Mouse (Mus musculus): Measurements from ENCODE around the gene Edar. TPM values are rescaled to one million over a fixed set of nuclear protein-coding genes. Genes with fewer than 3 reads are reported as not detected.

The Edar gene
- polyA plus RNA-seq, 1 experiment = 0.55 TPM

- TF ChIP-seq CTCF (IDR thresholded peaks at IDR 0.05; ENCODE audit: control insufficient read depth, insufficient read depth, low read length) (no peak), POLR2A (IDR thresholded peaks at IDR 0.05; ENCODE audit: borderline replicate concordance, control insufficient read depth, low read depth, low read length) (no peak)
- WGBS = 25% methylated on average over 2 of the region's 2 CpGs
These were observed 17.7 kb downstream of the Edar start for GRCm38 (mm10) chr10:58657731-58658130.

DNA sequence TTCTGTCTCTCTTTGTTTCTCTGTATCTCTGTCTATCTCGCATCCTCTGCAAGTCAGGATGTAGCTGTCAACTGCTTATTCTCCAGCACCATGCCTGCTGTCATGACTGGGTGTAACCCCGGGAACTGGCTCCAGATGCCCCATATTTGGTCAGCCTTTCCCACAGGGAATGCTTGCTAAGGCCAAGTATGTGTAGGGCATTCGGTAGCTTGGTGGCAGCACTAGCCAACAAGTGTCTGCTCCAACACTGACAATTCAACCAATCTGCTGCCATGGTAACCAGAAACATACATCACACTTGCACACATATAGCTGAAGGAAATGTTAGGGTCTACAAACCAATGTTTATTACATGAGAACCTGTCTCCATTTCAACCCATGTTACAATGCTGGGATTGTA is 21.8 kb downstream of the Edar start:
- TF ChIP-seq POLR2A (IDR thresholded peaks at IDR 0.05; ENCODE audit: borderline replicate concordance, control insufficient read depth, low read depth, low read length) = no peak
- TF ChIP-seq CTCF (IDR thresholded peaks at IDR 0.05; ENCODE audit: control insufficient read depth, insufficient read depth, low read length) = no peak
- WGBS = 77% methylated on average over 3 of the region's 3 CpGs
- Histone ChIP-seq H3K4me1 (ENCODE audit: control insufficient read depth, insufficient read depth, low read length) (no peaks in the 10 kb centered on the region; the same call in 1 of the 2 replicates), H3K27ac (ENCODE audit: control insufficient read depth, insufficient read depth, low read depth, low read length, poor library complexity) (no peak overlapping the region), H3K4me3 (replicated peaks; ENCODE audit: control insufficient read depth, low read depth, low read length) (no peak overlapping the region)

More at GRCm38 (mm10) chr10:58657731-58658130, 17.7 kb downstream of the Edar start:
- Histone ChIP-seq H3K4me1 (ENCODE audit: control insufficient read depth, insufficient read depth, low read length) (no peaks in the 10 kb centered on the region), H3K4me3 (replicated peaks; ENCODE audit: control insufficient read depth, low read depth, low read length) (no peak overlapping the region), H3K27ac (ENCODE audit: control insufficient read depth, insufficient read depth, low read depth, low read length, poor library complexity) (no peak overlapping the region)

GRCm38 (mm10) chr10:58652418-58653394 is 22.7 kb downstream of the Edar start:
- TF ChIP-seq POLR2A (IDR thresholded peaks at IDR 0.05; ENCODE audit: borderline replicate concordance, control insufficient read depth, low read depth, low read length) (no peak), CTCF (IDR thresholded peaks at IDR 0.05; ENCODE audit: control insufficient read depth, insufficient read depth, low read length) (no peak)
- no peak overlapping the region for H3K4me3 ChIP-seq (replicated peaks; ENCODE audit: control insufficient read depth, low read depth, low read length)
- H3K27ac ChIP-seq (ENCODE audit: control insufficient read depth, insufficient read depth, low read depth, low read length, poor library complexity) = no peak overlapping the region
- H3K4me1 ChIP-seq (ENCODE audit: control insufficient read depth, insufficient read depth, low read length) = no peaks in the 10 kb centered on the region; the same call in 1 of the 2 replicates
- WGBS = 36% methylated on average over 10 of the region's 10 CpGs

DNA sequence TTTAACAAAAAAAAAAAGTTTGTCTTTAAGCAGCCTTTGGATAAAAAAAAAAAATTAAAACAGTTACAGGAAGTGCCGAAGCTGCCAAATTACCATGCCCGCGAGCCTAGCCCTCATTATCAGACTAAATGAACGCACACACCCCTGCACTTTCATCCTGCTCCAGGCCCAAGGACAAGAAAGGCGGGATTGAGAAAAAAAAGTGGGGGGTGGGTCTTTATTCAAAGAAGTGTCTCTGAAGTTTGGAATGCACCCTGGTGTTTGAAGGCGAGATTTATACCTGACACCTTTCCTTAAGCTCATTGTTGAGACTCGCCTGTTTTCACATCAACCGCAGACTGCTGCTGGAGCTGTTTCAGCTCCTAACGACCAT is 23.4 kb downstream of the Edar start:
- WGBS = 2% methylated on average over 9 of the region's 9 CpGs
- H3K4me1 ChIP-seq (ENCODE audit: control insufficient read depth, insufficient read depth, low read length) = no peaks in the 10 kb centered on the region; the same call in 1 of the 2 replicates
- H3K4me3 ChIP-seq (replicated peaks; ENCODE audit: control insufficient read depth, low read depth, low read length) = no peak overlapping the region
- TF ChIP-seq POLR2A (IDR thresholded peaks at IDR 0.05; ENCODE audit: borderline replicate concordance, control insufficient read depth, low read depth, low read length) (no peak), CTCF (IDR thresholded peaks at IDR 0.05; ENCODE audit: control insufficient read depth, insufficient read depth, low read length) (no peak)
- H3K27ac ChIP-seq (ENCODE audit: control insufficient read depth, insufficient read depth, low read depth, low read length, poor library complexity) = no peak overlapping the region

- TF ChIP-seq CTCF (IDR thresholded peaks at IDR 0.05; ENCODE audit: control insufficient read depth, insufficient read depth, low read length) = no peak
- no peak for TF ChIP-seq POLR2A (IDR thresholded peaks at IDR 0.05; ENCODE audit: borderline replicate concordance, control insufficient read depth, low read depth, low read length)
These were observed 24.0 kb downstream of the Edar start for GRCm38 (mm10) chr10:58651270-58652042.

DNA sequence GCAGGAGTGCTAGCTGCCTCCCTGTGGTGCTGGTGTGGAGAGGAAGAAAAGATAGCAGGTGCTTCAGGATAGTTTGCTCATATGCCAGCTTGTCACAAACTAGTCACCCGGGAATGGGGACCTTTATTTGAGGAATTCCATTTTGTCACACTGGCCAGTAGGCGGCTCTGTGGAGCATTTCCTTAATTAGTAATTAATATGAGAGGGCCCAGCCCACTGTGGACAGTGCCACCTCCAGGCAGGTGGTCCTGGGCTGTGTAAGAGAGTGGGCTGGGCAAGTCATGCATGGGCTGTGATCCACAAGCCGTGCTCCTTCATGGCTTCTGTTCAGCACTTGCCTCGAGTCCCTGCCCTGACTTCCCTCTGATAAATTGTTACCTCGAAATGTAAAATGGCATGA is 26.7 kb downstream of the Edar start:
- Histone ChIP-seq H3K4me1 (ENCODE audit: control insufficient read depth, insufficient read depth, low read length) (no peaks in the 10 kb centered on the region; the same call in 1 of the 2 replicates), H3K27ac (ENCODE audit: control insufficient read depth, insufficient read depth, low read depth, low read length, poor library complexity) (no peak overlapping the region), H3K4me3 (replicated peaks; ENCODE audit: control insufficient read depth, low read depth, low read length) (no peak overlapping the region)
- 69% methylated on average over 5 of the region's 5 CpGs for WGBS
- TF ChIP-seq POLR2A (IDR thresholded peaks at IDR 0.05; ENCODE audit: borderline replicate concordance, control insufficient read depth, low read depth, low read length) (no peak), CTCF (IDR thresholded peaks at IDR 0.05; ENCODE audit: control insufficient read depth, insufficient read depth, low read length) (no peak)

More at GRCm38 (mm10) chr10:58651270-58652042, 24.0 kb downstream of the Edar start:
- 8% methylated on average over 22 of the region's 22 CpGs for WGBS
- no peak overlapping the region for H3K27ac ChIP-seq (ENCODE audit: control insufficient read depth, insufficient read depth, low read depth, low read length, poor library complexity)
- no peaks in the 10 kb centered on the region; the same call in 1 of the 2 replicates for H3K4me1 ChIP-seq (ENCODE audit: control insufficient read depth, insufficient read depth, low read length)
- H3K4me3 ChIP-seq (replicated peaks; ENCODE audit: control insufficient read depth, low read depth, low read length) = no peak overlapping the region

GRCm38 (mm10) chr10:58644671-58645070 is 30.8 kb downstream of the Edar start:
- no peak for TF ChIP-seq POLR2A (IDR thresholded peaks at IDR 0.05; ENCODE audit: borderline replicate concordance, control insufficient read depth, low read depth, low read length)
- WGBS = 83% methylated on average over 5 of the region's 5 CpGs
- H3K4me3 ChIP-seq (replicated peaks; ENCODE audit: control insufficient read depth, low read depth, low read length) = no peak overlapping the region
- no peak overlapping the region for H3K27ac ChIP-seq (ENCODE audit: control insufficient read depth, insufficient read depth, low read depth, low read length, poor library complexity)
- H3K4me1 ChIP-seq (ENCODE audit: control insufficient read depth, insufficient read depth, low read length) = no peaks in the 10 kb centered on the region

DNA sequence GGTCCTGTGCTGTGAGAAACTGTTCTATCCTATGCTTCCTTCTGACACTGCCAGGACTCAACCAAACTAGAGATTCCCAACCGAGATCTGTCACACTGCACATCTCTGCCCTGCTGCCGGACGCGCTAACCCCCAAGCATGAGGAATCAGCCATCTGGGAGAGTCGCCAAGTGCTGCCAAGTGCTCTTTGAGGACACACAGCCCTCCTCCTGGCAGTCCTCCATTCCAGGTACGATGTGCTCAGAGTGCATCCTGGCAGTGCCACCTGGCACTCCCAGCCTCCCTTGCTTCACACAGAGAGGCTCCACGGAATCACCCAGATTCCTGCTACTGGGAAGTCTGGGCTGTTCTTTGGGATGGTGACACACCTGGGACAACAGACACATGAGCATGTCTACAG is 31.3 kb downstream of the Edar start:
- TF ChIP-seq CTCF (IDR thresholded peaks at IDR 0.05; ENCODE audit: control insufficient read depth, insufficient read depth, low read length) = no peak
- TF ChIP-seq POLR2A (IDR thresholded peaks at IDR 0.05; ENCODE audit: borderline replicate concordance, control insufficient read depth, low read depth, low read length) = no peak
- Histone ChIP-seq H3K27ac (ENCODE audit: control insufficient read depth, insufficient read depth, low read depth, low read length, poor library complexity) (no peak overlapping the region), H3K4me3 (replicated peaks; ENCODE audit: control insufficient read depth, low read depth, low read length) (no peak overlapping the region), H3K4me1 (ENCODE audit: control insufficient read depth, insufficient read depth, low read length) (no peaks in the 10 kb centered on the region)
- 82% methylated on average over 7 of the region's 7 CpGs for WGBS

Measured in bone marrow, adult 2 months (tissue).